Mouse (Mus musculus): ENCODE data around the gene Btbd18.
A peak's percentile ranks its signal among the peaks of the same experiment; 100 is the strongest.

Btbd18 gene

DNA sequence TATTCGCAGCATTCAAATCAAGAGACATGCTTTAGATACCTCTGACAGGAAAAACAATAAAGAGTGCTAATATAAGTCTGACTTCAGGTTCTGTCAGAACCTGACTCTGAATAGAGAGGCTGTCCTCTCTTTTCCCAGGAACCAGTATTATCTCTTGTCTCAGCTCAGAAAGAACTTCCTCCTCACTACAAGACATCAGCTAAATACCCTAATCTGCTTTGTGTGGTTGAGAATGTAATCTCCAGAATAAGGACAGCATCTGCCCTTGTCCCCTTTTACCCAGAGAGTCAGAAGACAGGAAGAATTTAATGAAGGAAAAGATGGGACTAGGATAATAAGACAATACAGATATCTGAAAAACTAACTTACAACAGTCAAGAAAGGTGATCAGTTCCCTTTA, 44.6 kb downstream of the Btbd18 start:
- DNase-seq (ENCODE audit: low spot score) = no peak

DNA sequence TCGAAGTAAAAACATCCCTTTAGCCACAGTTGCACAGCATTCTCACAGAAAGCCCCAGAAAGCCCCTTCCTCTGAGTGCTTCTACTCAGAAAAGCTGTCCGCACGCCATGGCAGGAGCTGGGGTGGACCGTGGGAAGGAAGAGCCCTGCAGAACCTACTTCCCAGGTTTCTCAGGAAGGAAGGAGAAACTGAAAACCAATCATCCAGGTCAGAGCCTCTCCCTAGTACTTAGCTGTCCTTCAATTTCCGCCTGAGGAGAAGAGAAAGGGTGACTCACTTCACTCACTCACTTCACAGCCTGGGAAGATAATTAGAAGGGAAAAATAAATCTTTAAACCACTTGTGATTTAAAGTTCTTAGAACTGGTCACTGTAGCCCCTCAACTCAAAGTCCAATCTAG, 45.5 kb downstream of the Btbd18 start:
- no peak for DNase-seq (ENCODE audit: low spot score)

DNA sequence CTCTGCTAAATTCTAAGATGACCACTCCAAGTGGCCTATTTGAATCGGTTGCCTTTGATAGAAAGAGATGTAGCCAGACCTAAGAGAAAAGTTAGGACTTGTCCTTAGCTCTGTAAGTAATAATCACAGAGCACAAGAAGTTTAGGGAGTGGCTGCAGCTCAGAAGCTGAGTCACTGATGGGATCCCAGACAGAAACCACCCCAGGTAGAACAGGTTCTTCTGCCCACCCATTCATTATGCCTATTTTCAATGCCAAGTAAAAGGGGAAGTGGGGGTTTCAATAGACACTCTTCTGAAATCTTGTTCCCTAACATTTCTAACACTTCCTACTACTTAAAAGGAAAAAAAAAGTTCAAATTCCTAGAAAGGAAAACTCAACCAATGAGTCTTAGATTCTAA, 46.4 kb downstream of the Btbd18 start:
- no peak for DNase-seq (ENCODE audit: low spot score)

GRCm38 (mm10) chr2:84707523-84707922, 48.6 kb downstream of the Btbd18 start:
- no peak for DNase-seq (ENCODE audit: low spot score)

DNA sequence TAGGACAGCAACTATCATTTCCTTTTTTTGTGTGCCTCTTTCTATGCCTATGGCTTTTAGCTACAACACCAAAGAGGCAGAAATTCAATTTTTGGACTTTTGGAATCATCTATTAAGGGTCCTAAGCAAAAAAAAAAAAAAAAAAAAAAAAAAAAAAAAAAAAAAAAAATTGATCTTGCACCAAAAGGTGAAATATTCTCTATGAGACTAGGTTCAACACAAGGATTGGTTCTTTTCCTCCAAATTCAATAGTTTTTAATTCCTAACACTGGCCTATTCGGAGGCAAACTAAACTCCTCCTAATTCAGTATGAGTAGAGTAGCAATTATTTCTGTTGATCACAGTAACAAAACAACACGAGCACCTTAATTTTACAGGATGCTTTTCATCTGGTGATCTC, 53.0 kb downstream of the Btbd18 start:
- no peak for DNase-seq (ENCODE audit: low spot score)

DNA sequence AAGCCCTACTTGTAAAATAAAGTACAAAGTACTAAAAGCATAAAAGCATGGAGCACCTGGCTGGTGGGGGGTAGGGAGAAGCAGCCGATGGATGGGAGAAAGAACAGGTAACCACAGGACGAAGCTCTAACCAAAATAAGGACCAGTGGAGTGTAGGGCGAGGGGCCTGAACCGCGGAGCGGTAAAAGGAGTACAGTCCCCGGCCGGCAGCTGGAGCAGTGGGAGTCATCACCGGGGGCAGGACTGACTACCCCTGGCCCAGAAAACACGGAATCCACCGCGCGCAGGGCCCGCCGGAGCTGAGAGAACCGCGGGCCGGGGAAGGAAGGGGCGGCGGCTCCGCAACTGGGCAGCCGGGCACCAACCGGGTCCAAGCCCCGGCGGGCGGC, 55.5 kb downstream of the Btbd18 start:
- peak; percentile 31 for DNase-seq (ENCODE audit: low spot score)

DNA sequence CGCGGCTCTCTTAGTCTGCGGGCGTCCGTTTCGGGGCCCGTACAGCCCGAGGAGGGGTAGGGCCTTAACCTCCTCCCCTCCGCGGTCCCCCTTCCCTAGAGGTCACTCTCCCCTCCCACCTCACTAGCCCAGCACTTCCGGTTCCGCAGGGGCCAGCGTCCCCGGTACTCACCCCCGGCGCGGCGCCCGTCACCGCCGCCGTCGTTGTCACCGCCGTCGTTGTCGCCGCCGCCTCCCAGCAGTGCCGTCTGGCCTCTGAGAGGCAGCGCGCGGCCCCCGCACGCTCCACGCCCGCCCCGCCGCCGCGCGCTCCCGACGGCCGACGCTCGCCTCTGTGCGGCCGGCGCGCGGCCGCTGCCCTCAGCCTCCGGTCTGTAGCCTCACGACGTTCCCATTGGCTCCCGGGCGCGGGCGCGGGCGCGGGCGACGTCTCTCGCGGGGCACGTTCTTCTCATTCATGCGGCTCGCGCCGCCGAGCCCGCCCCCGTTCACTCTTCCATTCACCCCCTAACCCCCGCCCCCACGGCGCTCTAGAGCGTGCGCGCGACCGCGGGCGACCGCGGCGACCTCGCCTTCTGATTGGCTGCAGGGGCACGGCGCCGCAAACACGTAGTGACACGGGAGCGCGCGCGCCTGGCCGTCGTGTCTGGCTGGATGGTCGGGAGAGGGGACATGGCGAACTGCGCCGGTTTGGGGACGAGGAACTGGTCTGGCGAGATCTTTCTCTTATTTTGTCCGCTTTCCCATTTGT, 56.1 kb downstream of the Btbd18 start, which contains the start of gene Zdhhc5:
Zdhhc5 (minus strand) TSS at position 370 of the 751 bp plus-strand sequence.
- DNase-seq (ENCODE audit: low spot score) = peak; percentile 99

GRCm38 (mm10) chr2:84715562-84716361, 56.9 kb downstream of the Btbd18 start:
- peak; percentile 96 for DNase-seq (ENCODE audit: low spot score)

DNA sequence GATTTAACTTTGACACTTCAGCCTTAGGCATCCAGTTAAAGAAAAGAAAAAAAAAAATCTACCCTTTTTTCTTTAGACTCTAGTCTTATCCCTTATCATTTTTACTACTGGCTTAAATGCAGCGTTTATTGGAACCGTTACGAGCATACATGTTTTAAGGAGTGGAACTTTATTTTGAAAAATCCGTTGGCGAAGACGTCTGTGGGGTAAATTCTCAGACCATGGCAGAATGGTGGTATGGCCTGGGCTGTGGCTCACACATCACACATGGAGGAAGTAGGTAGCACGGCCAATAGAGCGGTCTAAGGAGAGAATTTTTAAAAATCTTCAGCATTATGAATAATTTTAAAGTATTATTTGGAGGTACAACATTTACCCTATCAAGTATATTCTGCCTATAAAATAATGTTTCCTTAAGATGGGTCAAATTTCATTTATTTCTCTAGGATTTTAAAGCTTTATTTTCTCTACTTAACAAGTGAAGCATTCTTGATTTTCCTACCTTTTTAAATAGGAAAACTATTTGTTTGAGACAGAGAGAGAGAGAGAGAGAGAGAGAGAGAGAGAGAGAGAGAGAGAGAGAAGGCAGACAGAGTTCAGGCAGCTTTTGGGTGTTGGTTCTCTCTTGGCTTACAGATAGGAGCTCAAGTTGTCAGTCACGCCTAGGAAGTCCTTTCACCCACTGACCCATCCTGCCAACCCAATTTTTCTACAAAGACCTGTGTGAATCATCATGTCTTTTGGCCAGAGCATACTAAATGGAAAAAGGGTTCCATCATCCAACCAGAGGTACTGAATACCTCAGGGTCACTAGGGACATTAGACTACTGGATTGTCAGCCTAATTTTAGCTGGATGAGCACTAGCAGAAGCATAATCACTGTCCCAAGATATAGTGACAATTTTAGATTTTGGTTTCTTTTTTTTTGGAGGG, 57.8 kb downstream of the Btbd18 start:
- DNase-seq (ENCODE audit: low spot score) = no peak

- no peak for DNase-seq (ENCODE audit: low spot score)
Measured at GRCm38 (mm10) chr2:84717357-84717756, 58.5 kb downstream of the Btbd18 start.

All from embryo, embryonic 10 days (tissue).